Mouse (Mus musculus): ENCODE data around the gene Gpr137. TPM values are rescaled to one million over a fixed set of nuclear protein-coding genes. Genes with fewer than 3 reads are reported as not detected.

The Gpr137 gene
- polyA plus RNA-seq, 1 experiment from 2014 or later, result 18.1 TPM

DNA sequence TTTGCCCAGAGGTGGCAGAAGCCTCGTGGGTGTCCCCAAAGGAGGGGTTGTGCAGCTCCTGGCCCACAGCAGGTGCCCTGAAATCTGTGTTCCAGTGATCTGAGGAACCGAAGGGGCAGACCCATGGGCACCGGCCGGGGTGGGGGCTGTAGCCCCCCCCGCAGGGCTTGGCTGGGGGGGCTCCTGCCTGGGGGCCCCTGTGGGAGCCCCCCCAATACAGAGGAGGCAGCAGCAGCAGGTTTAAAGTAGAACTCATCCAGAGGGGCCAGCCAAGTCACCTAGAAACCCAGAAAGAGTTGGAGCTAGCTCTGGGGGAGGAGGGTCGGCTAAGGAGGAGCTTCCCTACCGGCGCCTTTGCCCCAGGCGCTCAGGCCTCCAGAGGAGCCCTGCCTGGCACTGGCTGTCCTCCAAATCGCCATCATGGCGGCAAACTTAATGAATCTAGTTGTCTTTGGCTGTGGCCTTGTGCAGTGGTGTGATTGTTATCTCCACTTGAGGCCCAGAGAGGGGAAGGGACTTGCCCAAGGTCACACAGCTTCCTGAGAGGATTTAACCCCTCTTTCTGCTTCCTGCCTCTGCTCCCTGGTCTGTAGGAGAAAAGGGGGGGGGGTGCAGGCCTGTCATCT, 28.3 kb upstream of the Gpr137 start:
- Histone ChIP-seq H3K27ac (replicated peaks; ENCODE audit: low read depth, low read length) (no peak overlapping the region), H3K4me1 (ENCODE audit: control insufficient read depth, insufficient read depth, low read length) (peaks cover 2% of the 10 kb centered on the region), H3K36me3 (replicated peaks; ENCODE audit: control insufficient read depth, insufficient read depth, low read depth, low read length) (peaks cover 3% of the 10 kb centered on the region; the same call in 1 of the 2 replicates), H3K27me3 (ENCODE audit: control insufficient read depth, insufficient read depth, low read length) (no peaks in the 10 kb centered on the region), H3K4me2 (ENCODE audit: low read depth, low read length) (peak overlapping the region; percentile 77), H3K4me3 (ENCODE audit: low read depth, low read length) (no peak overlapping the region), H3K9me3 (replicated peaks; ENCODE audit: control insufficient read depth, low read length) (no peaks in the 10 kb centered on the region), H3K9ac (replicated peaks; ENCODE audit: low read length) (no peak overlapping the region)
- WGBS, result 21% methylated on average over 11 of the region's 11 CpGs
- ATAC-seq (replicated peaks; ENCODE audit: insufficient number of reproducible peaks, low FRiP score, low TSS enrichment, low read depth) (no peak), DNase-seq (ENCODE audit: low spot score) (no peak)

DNA sequence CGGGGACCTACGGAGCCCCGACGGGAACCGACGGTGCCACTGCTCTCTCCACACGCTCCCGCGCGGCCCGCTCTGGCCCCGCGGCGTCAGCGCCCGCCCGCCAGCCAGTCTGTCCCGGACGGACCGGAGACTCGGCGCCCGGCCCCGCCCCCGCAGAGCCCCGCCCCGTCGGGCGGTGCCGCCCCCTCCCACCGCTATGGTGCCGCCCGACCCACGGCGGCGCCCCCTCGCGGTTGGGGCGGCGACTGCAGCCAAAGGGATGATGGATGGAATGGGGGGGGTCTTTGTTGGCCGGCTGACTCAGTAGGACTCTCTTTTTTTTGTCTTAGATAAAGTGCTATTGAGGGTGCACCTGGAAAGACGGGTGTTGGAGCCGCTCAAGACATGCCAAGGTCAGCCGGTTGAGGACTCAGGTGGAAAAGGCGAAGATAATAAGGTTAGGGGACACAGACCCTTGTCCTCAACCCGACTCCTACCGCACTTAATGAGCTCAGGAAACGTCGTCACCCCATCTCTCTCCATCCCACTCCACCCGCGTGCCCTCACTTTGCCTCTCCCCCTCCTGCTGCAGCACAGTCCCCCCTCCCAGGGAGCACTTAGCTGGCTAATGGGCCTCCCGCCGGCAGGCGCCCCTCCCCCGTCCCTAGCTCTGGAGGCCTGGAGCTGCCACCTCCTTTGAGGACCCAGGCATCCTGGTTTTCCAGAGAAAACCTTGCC, 27.5 kb upstream of the Gpr137 start:
- ATAC-seq (replicated peaks; ENCODE audit: insufficient number of reproducible peaks, low FRiP score, low TSS enrichment, low read depth), result peak; percentile 24; the same call in 1 of the 2 replicates
- 1% methylated on average over 50 of the region's 55 CpGs for WGBS
- Histone ChIP-seq H3K4me3 (ENCODE audit: low read depth, low read length) (peak overlapping the region; percentile 52), H3K4me2 (ENCODE audit: low read depth, low read length) (peak overlapping the region; percentile 77), H3K27me3 (ENCODE audit: control insufficient read depth, insufficient read depth, low read length) (no peaks in the 10 kb centered on the region), H3K36me3 (replicated peaks; ENCODE audit: control insufficient read depth, insufficient read depth, low read depth, low read length) (peaks cover 3% of the 10 kb centered on the region; the same call in 1 of the 2 replicates), H3K4me1 (ENCODE audit: control insufficient read depth, insufficient read depth, low read length) (peaks cover 2% of the 10 kb centered on the region), H3K27ac (replicated peaks; ENCODE audit: low read depth, low read length) (no peak overlapping the region), H3K9me3 (replicated peaks; ENCODE audit: control insufficient read depth, low read length) (no peaks in the 10 kb centered on the region), H3K9ac (replicated peaks; ENCODE audit: low read length) (peak overlapping the region; percentile 53)
- DNase-seq (ENCODE audit: low spot score), result peak; percentile 75

DNA sequence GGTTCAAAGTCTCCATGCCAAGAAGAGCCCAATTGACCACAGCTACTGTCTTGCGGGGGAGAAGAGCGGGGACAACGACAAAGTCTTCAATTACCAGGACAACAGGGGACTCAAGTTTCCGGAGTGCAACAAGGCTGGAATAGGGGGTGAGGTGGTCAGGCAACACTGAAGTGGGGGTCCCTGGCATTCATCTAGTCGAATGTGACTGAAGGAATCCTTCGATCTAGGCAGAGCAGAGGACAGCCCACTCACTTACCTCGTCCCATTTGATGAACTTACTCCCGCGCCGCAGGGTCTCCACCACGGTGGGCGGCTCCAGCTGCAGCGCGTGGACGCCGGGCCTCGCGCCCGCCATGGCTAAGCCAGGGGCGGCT, 27.0 kb upstream of the Gpr137 start:
- Histone ChIP-seq H3K4me2 (ENCODE audit: low read depth, low read length) (peak overlapping the region; percentile 77), H3K36me3 (replicated peaks; ENCODE audit: control insufficient read depth, insufficient read depth, low read depth, low read length) (peaks cover 3% of the 10 kb centered on the region; the same call in 1 of the 2 replicates), H3K9ac (replicated peaks; ENCODE audit: low read length) (peak overlapping the region; percentile 53), H3K4me1 (ENCODE audit: control insufficient read depth, insufficient read depth, low read length) (peaks cover 2% of the 10 kb centered on the region), H3K9me3 (replicated peaks; ENCODE audit: control insufficient read depth, low read length) (no peaks in the 10 kb centered on the region), H3K27ac (replicated peaks; ENCODE audit: low read depth, low read length) (no peak overlapping the region), H3K4me3 (ENCODE audit: low read depth, low read length) (peak overlapping the region; percentile 52), H3K27me3 (ENCODE audit: control insufficient read depth, insufficient read depth, low read length) (no peaks in the 10 kb centered on the region)
- no peak for ATAC-seq (replicated peaks; ENCODE audit: insufficient number of reproducible peaks, low FRiP score, low TSS enrichment, low read depth)
- WGBS, result 1% methylated on average over 20 of the region's 20 CpGs
- DNase-seq (ENCODE audit: low spot score), result no peak

- WGBS, result 10% methylated on average over 15 of the region's 15 CpGs
- H3K4me3 ChIP-seq (ENCODE audit: low read depth, low read length), result peak overlapping the region; percentile 52
- H3K4me1 ChIP-seq (ENCODE audit: control insufficient read depth, insufficient read depth, low read length), result peaks cover 2% of the 10 kb centered on the region
- H3K4me2 ChIP-seq (ENCODE audit: low read depth, low read length), result peak overlapping the region; percentile 77
- H3K9me3 ChIP-seq (replicated peaks; ENCODE audit: control insufficient read depth, low read length), result no peaks in the 10 kb centered on the region
- peaks cover 3% of the 10 kb centered on the region; the same call in 1 of the 2 replicates for H3K36me3 ChIP-seq (replicated peaks; ENCODE audit: control insufficient read depth, insufficient read depth, low read depth, low read length)
- H3K9ac ChIP-seq (replicated peaks; ENCODE audit: low read length), result peak overlapping the region; percentile 53
- no peak overlapping the region for H3K27ac ChIP-seq (replicated peaks; ENCODE audit: low read depth, low read length)
- no peaks in the 10 kb centered on the region for H3K27me3 ChIP-seq (ENCODE audit: control insufficient read depth, insufficient read depth, low read length)
- DNase-seq (ENCODE audit: low spot score) (peak; percentile 25), ATAC-seq (replicated peaks; ENCODE audit: insufficient number of reproducible peaks, low FRiP score, low TSS enrichment, low read depth) (no peak)
Measured at GRCm38 (mm10) chr19:6968491-6969271, 26.4 kb upstream of the Gpr137 start.

DNA sequence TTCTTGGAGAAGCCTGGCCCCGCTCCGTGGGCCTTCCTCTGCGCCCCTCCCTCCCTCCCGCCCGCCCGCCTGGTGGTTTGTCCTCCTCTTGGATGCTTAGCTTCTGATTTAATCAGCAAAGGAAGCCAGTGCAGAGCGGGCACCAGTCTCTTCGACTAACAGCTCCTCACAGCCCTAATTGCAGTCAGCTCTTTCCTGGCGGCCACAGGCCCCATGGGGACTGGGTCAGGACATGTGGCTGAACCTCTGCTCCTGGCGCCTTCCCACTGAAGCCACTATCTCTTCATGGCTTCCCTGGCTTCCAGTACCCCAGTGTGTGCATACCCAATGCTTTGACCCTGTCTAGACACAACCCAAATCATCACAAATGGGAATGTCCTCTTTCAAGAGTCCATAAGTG, 14.2 kb upstream of the Gpr137 start:
- H3K9me3 ChIP-seq (replicated peaks; ENCODE audit: control insufficient read depth, low read length), result no peaks in the 10 kb centered on the region
- DNase-seq (ENCODE audit: low spot score) (no peak), ATAC-seq (replicated peaks; ENCODE audit: insufficient number of reproducible peaks, low FRiP score, low TSS enrichment, low read depth) (no peak)
- no peaks in the 10 kb centered on the region for H3K27me3 ChIP-seq (ENCODE audit: control insufficient read depth, insufficient read depth, low read length)
- H3K4me1 ChIP-seq (ENCODE audit: control insufficient read depth, insufficient read depth, low read length), result peaks cover 6% of the 10 kb centered on the region
- H3K9ac ChIP-seq (replicated peaks; ENCODE audit: low read length), result no peak overlapping the region
- H3K27ac ChIP-seq (replicated peaks; ENCODE audit: low read depth, low read length), result no peak overlapping the region
- WGBS, result 79% methylated on average over 10 of the region's 10 CpGs
- no peak overlapping the region for H3K4me2 ChIP-seq (ENCODE audit: low read depth, low read length)
- peaks cover 3% of the 10 kb centered on the region for H3K36me3 ChIP-seq (replicated peaks; ENCODE audit: control insufficient read depth, insufficient read depth, low read depth, low read length)
- no peak overlapping the region for H3K4me3 ChIP-seq (ENCODE audit: low read depth, low read length)

DNA sequence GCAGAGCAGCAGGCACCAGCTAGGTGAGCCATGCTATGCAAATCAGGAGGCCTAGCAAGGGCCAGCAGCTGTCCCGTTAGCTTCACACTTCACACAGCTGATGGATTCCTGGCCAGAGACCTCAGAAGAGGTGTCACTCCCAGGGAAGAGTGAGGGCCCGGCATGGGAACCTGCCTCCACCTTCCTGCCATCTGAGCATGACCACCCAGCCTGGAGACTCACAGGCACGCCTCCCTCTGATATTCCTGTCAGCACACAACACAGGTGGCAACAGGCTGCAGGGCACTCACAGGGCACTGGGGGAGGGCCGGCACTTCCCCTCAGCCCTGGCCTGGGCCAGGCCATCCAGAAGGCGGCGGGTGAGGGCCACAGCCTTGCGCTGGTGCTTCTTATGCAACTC, 13.1 kb upstream of the Gpr137 start:
- Histone ChIP-seq H3K9me3 (replicated peaks; ENCODE audit: control insufficient read depth, low read length) (no peaks in the 10 kb centered on the region), H3K4me2 (ENCODE audit: low read depth, low read length) (no peak overlapping the region), H3K4me1 (ENCODE audit: control insufficient read depth, insufficient read depth, low read length) (peaks cover 6% of the 10 kb centered on the region), H3K36me3 (replicated peaks; ENCODE audit: control insufficient read depth, insufficient read depth, low read depth, low read length) (peaks cover 3% of the 10 kb centered on the region), H3K27me3 (ENCODE audit: control insufficient read depth, insufficient read depth, low read length) (no peaks in the 10 kb centered on the region), H3K4me3 (ENCODE audit: low read depth, low read length) (no peak overlapping the region), H3K27ac (replicated peaks; ENCODE audit: low read depth, low read length) (no peak overlapping the region), H3K9ac (replicated peaks; ENCODE audit: low read length) (no peak overlapping the region)
- WGBS, result 83% methylated on average over 7 of the region's 7 CpGs
- DNase-seq (ENCODE audit: low spot score) (no peak), ATAC-seq (replicated peaks; ENCODE audit: insufficient number of reproducible peaks, low FRiP score, low TSS enrichment, low read depth) (no peak)

DNA sequence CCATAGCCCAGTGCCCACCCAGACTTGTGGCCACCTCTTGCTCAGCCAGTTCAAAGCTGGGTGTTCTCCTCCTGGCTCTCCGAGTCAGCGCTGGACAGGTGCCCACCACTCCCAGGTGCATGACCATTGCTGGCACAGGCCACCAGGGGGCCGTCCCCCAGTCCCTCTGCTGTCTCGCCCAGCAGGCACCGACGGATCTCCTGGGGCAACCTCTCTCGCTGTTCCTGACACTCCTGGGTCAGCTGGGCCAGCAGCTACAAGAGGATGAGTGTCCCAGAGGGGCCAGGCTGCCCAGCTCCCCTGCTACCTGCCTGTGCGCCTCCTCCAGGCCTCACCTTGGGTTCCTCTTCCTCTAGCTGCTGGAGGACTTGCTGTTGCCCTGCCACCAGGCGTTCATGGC, 11.8 kb upstream of the Gpr137 start:
- Histone ChIP-seq H3K4me2 (ENCODE audit: low read depth, low read length) (no peak overlapping the region), H3K4me3 (ENCODE audit: low read depth, low read length) (no peak overlapping the region), H3K9ac (replicated peaks; ENCODE audit: low read length) (no peak overlapping the region), H3K27ac (replicated peaks; ENCODE audit: low read depth, low read length) (no peak overlapping the region), H3K4me1 (ENCODE audit: control insufficient read depth, insufficient read depth, low read length) (peaks cover 6% of the 10 kb centered on the region), H3K9me3 (replicated peaks; ENCODE audit: control insufficient read depth, low read length) (no peaks in the 10 kb centered on the region), H3K36me3 (replicated peaks; ENCODE audit: control insufficient read depth, insufficient read depth, low read depth, low read length) (peaks cover 3% of the 10 kb centered on the region), H3K27me3 (ENCODE audit: control insufficient read depth, insufficient read depth, low read length) (no peaks in the 10 kb centered on the region)
- 51% methylated on average over 9 of the region's 9 CpGs for WGBS
- ATAC-seq (replicated peaks; ENCODE audit: insufficient number of reproducible peaks, low FRiP score, low TSS enrichment, low read depth), result no peak
- no peak for DNase-seq (ENCODE audit: low spot score)

Measured in embryonic facial prominence, embryonic 11.5 days (tissue).